Mouse (Mus musculus): ENCODE data around the gene 2010111I01Rik. TPM values are rescaled to one million over a fixed set of nuclear protein-coding genes. Genes with fewer than 3 reads are reported as not detected.
A peak's percentile ranks its signal among the peaks of the same experiment; 100 is the strongest.

2010111I01Rik gene
- total and polyA plus RNA-seq, 3 experiments, result 26.3 to 32.7 TPM; not detected in 1

DNA sequence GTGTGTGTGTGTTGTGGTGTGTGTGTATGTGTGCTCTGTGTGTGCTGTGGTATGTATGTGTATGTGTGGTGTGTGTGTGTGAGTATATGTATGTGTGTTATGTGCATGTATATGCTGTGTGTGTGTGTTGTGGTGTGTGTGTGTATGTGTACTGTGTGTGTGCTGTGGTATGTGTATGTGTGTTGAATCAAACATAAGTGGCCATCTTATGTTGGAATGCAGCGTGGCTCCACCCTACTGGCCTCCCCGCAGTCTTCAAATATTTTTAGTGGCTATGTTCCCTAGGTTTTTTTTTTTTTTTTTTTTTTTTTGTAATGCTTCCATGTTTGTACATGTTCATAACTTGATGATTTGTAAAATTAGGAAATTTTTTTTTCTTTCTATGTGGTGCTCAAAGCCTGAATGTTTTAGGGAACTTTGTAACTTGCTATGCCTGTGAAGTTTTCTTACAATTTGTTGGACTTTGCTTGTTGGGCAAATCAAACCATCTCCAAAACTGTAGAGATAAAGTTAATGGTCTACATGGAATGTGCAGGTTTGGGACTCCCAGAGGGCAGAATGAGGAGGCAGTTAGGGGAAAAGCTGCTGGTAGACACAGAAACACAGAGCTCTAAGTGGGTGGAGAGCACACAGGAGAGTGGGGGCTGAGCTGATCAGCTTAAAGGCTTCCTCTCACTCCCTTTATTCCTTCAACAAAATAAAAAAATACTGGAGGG is 287.8 kb downstream of the 2010111I01Rik start:
- H3K27ac ChIP-seq (ENCODE audit: control insufficient read depth, low read depth, low read length), result peak overlapping the region; percentile 38; the same call in 1 of the 2 replicates

DNA sequence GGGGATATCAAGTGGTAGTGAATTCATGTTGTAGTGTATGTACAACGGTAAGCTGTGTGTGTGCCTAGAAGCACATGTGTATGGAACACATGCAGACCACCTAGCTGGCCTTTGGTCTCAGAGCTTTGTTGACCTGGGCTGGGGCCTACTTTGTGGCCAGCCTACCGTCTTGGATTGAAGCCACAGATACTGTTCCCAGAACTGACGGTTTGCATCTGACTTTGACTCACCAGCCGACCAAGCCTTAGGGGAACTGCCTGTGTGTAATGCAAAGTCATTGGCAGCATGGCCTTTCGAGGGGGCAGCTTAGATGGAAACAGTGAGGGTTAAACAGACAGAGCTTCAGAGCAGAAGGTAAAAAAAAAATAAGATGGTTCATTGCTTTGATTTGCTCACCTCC is 288.5 kb downstream of the 2010111I01Rik start:
- peak; percentile 63 for DNase-seq (ENCODE audit: low read depth, low spot score)
- TF ChIP-seq USF2 (IDR thresholded peaks at IDR 0.05; ENCODE audit: borderline replicate concordance in 1 of 2, insufficient read depth in 1 of 2, low read depth in 1 of 2, low read length in 2 of 2), result no peak
- no peak for TF ChIP-seq ZNF384 (IDR thresholded peaks at IDR 0.05; ENCODE audit: low read depth, low read length)
- no peak for TF ChIP-seq RAD21 (IDR thresholded peaks at IDR 0.05; ENCODE audit: low read depth, low read length)
- no peak for TF ChIP-seq GABPA (IDR thresholded peaks at IDR 0.05; ENCODE audit: low read depth, low read length)
- TF ChIP-seq EP300 (IDR thresholded peaks at IDR 0.05; ENCODE audit: low read depth in 1 of 2, low read length in 2 of 2), result peak in 1 of 2 experiments; percentile 57; a peak in 2 of 4 replicates
- no peak for TF ChIP-seq CHD1 (IDR thresholded peaks at IDR 0.05; ENCODE audit: low read depth, low read length)
- H3K4me1 ChIP-seq (ENCODE audit: control insufficient read depth in 1 of 2, insufficient read depth in 2 of 2, low read length in 2 of 2), result peaks cover 2 to 17% of the 10 kb centered on the region in 2 experiments; a peak in 3 of 4 replicates
- H3K27ac ChIP-seq (ENCODE audit: control insufficient read depth, low read depth, low read length), result peak overlapping the region; percentile 38
- no peaks in the 10 kb centered on the region for H3K27me3 ChIP-seq (ENCODE audit: control insufficient read depth in 1 of 2, insufficient read depth in 2 of 2, low read length in 2 of 2)
- peaks cover 3% of the 10 kb centered on the region; the same call in 1 of the 2 replicates for H3K79me2 ChIP-seq (ENCODE audit: control insufficient read depth, insufficient read depth, low read length, poor library complexity)
- H3K9me3 ChIP-seq (replicated peaks; ENCODE audit: insufficient read depth, low read length), result no peaks in the 10 kb centered on the region
- peaks cover 0 to 17% of the 10 kb centered on the region in 2 experiments; a peak in 3 of 4 replicates for H3K36me3 ChIP-seq (ENCODE audit: control insufficient read depth in 1 of 2, insufficient read depth in 2 of 2, low read length in 2 of 2)
- no peak overlapping the region for H3K4me3 ChIP-seq (ENCODE audit: control insufficient read depth in 1 of 2, insufficient read depth in 1 of 2, low read depth in 2 of 2, low read length in 2 of 2)
- H3K9ac ChIP-seq (ENCODE audit: control insufficient read depth, low read depth, low read length, poor library complexity, severe bottlenecking), result peak overlapping the region; percentile 12; the same call in 1 of the 2 replicates

More for the DNA sequence above, 287.8 kb downstream of the 2010111I01Rik start:
- Histone ChIP-seq H3K36me3 (ENCODE audit: control insufficient read depth in 1 of 2, insufficient read depth in 2 of 2, low read length in 2 of 2) (peaks cover 0 to 17% of the 10 kb centered on the region in 2 experiments; a peak in 3 of 4 replicates), H3K4me3 (ENCODE audit: control insufficient read depth in 1 of 2, insufficient read depth in 1 of 2, low read depth in 2 of 2, low read length in 2 of 2) (no peak overlapping the region), H3K79me2 (ENCODE audit: control insufficient read depth, insufficient read depth, low read length, poor library complexity) (peaks cover 3% of the 10 kb centered on the region; the same call in 1 of the 2 replicates), H3K4me1 (ENCODE audit: control insufficient read depth in 1 of 2, insufficient read depth in 2 of 2, low read length in 2 of 2) (peaks cover 2 to 17% of the 10 kb centered on the region in 2 experiments; a peak in 3 of 4 replicates), H3K9me3 (replicated peaks; ENCODE audit: insufficient read depth, low read length) (no peaks in the 10 kb centered on the region), H3K9ac (ENCODE audit: control insufficient read depth, low read depth, low read length, poor library complexity, severe bottlenecking) (no peak overlapping the region), H3K27me3 (ENCODE audit: control insufficient read depth in 1 of 2, insufficient read depth in 2 of 2, low read length in 2 of 2) (no peaks in the 10 kb centered on the region)
- TF ChIP-seq HCFC1 (IDR thresholded peaks at IDR 0.05; ENCODE audit: low read depth, low read length) (no peak), MAZ (IDR thresholded peaks at IDR 0.05; ENCODE audit: low read depth, low read length) (no peak), NELFE (IDR thresholded peaks at IDR 0.05; ENCODE audit: low read depth, low read length) (no peak), MAFK (IDR thresholded peaks at IDR 0.05; ENCODE audit: borderline replicate concordance, low read depth, low read length) (no peak)
- DNase-seq (ENCODE audit: low read depth, low spot score), result no peak

Measured in MEL (cell line).